Mouse (Mus musculus) forebrain, postnatal 0 days (tissue): ENCODE data around the gene Ppia. TPM values are rescaled to one million over a fixed set of nuclear protein-coding genes. Genes with fewer than 3 reads are reported as not detected.
A peak's percentile ranks its signal among the peaks of the same experiment; 100 is the strongest.

Source experiments
- ATAC-seq: fragments of 200-750 bp; cut with Nextera tagmentation; 2 replicates; pipeline ENCODE4 v1.8.0; 2017; ENCODE audit warnings: mild to moderate bottlenecking, moderate library complexity
- DNase-seq: peaks from one replicate; pipeline ENCODE4 v3.0.0-alpha.2; 2015
- H3K27ac ChIP-seq: fragments of 300-500 bp; sonication (generic); 2 replicates; pipeline ENCODE4 v1.5.1; 2014; ENCODE audit warnings: low read depth, mild to moderate bottlenecking, antibody characterized with exemption, low read length, moderate library complexity, mixed read lengths
- H3K27me3 ChIP-seq: fragments of 300-500 bp; sonication (generic); 2 replicates; pipeline ENCODE4 v1.6.1; 2014; ENCODE audit warnings: mild to moderate bottlenecking, low read length, mixed read lengths; ENCODE audit not compliant: insufficient read depth
- H3K36me3 ChIP-seq: fragments of 300-500 bp; sonication (generic); 2 replicates; pipeline ENCODE4 v1.6.1; 2014; ENCODE audit warnings: mild to moderate bottlenecking, moderate library complexity; ENCODE audit not compliant: insufficient read depth
- H3K4me1 ChIP-seq: fragments of 300-500 bp; sonication (generic); 2 replicates; pipeline ENCODE4 v1.6.1; 2014; ENCODE audit warnings: antibody characterized with exemption; ENCODE audit not compliant: insufficient read depth
- H3K4me2 ChIP-seq: fragments of 300-500 bp; sonication (generic); 2 replicates; pipeline ENCODE4 v1.6.1; 2014; ENCODE audit warnings: low read depth, mild to moderate bottlenecking, moderate library complexity
- H3K4me3 ChIP-seq: fragments of 300-500 bp; sonication (generic); 2 replicates; pipeline ENCODE4 v1.5.1; 2014; ENCODE audit warnings: low read depth, low read length, mixed read lengths
- H3K9ac ChIP-seq: fragments of 300-500 bp; sonication (generic); 2 replicates; pipeline ENCODE4 v1.6.1; 2014; ENCODE audit warnings: mild to moderate bottlenecking
- H3K9me3 ChIP-seq: fragments of 300-500 bp; sonication (generic); 2 replicates; pipeline ENCODE4 v1.6.1; 2016; ENCODE audit warnings: low read length
- CTCF ChIP-seq: sonication (generic); IDR thresholded peaks from 2 replicates; pipeline ENCODE4 v1.5.1; 2016; ENCODE audit warnings: antibody characterized with exemption, control low read depth, low read depth
- WGBS: fragments of 180-500 bp; shearing (Covaris S2); extraction: QIAGEN DNeasy Blood & Tissue Kit; methylation state at CpG from one replicate; pipeline ENCODE4 v1.1.7; 2014; 5-methylcytosine and 5-hydroxymethylcytosine counted together
- polyA plus RNA-seq: library from polyadenylated mRNA; unstranded; fragments of >200 nt; fragmentation: Nextera tagmentation; extraction: Ambion mirVana; gene quantifications from 2 replicates; pipeline ENCODE4 v1.2.1, GENCODE M21; 2015
- total RNA-seq: library from RNA; depleted of rRNA; stranded (reverse); fragments of >200 nt; gene quantifications from 2 replicates; pipeline ENCODE4 v1.2.3, GENCODE M21; 2014

Ppia gene
- total and polyA plus RNA-seq, 2 experiments from 2014 or later: 3,025 to 5,423 TPM

GRCm38 (mm10) chr11:6440171-6440570, 24.9 kb downstream of the Ppia start:
- peaks cover 15% of the 10 kb centered on the region for H3K36me3 ChIP-seq
- H3K4me3 ChIP-seq: no peak overlapping the region
- no peak overlapping the region for H3K4me2 ChIP-seq
- H3K9me3 ChIP-seq: no peaks in the 10 kb centered on the region
- WGBS: 95% methylated on average over 4 of the region's 4 CpGs
- TF ChIP-seq CTCF: no peak
- H3K4me1 ChIP-seq: peaks cover 8% of the 10 kb centered on the region; the same call in 1 of the 2 replicates
- DNase-seq (no peak), ATAC-seq (no peak)
- no peaks in the 10 kb centered on the region for H3K27me3 ChIP-seq
- no peak overlapping the region for H3K9ac ChIP-seq
- no peak overlapping the region for H3K27ac ChIP-seq

- peaks cover 6% of the 10 kb centered on the region; the same call in 1 of the 2 replicates for H3K36me3 ChIP-seq
- no peak for TF ChIP-seq CTCF
- H3K9me3 ChIP-seq: no peaks in the 10 kb centered on the region
- H3K4me2 ChIP-seq: no peak overlapping the region
- H3K27ac ChIP-seq: no peak overlapping the region
- no peak overlapping the region for H3K9ac ChIP-seq
- 97% methylated on average over 4 of the region's 4 CpGs for WGBS
- DNase-seq: no peak
- peaks cover 8% of the 10 kb centered on the region; the same call in 1 of the 2 replicates for H3K4me1 ChIP-seq
- no peak overlapping the region for H3K4me3 ChIP-seq
- ATAC-seq: no peak
- no peaks in the 10 kb centered on the region for H3K27me3 ChIP-seq
Observed at GRCm38 (mm10) chr11:6442566-6442965, 27.3 kb downstream of the Ppia start.

GRCm38 (mm10) chr11:6443102-6443501, 27.9 kb downstream of the Ppia start:
- WGBS: 41% methylated on average over 4 of the region's 4 CpGs
- ATAC-seq (no peak), DNase-seq (no peak)
- Histone ChIP-seq H3K4me3 (peak overlapping the region; percentile 75), H3K4me2 (peak overlapping the region; percentile 62), H3K27ac (no peak overlapping the region), H3K4me1 (peaks cover 8% of the 10 kb centered on the region; the same call in 1 of the 2 replicates), H3K27me3 (no peaks in the 10 kb centered on the region), H3K36me3 (0 out of 2 replicates have a peak, but pooled peaks cover under 1% of the 10 kb centered on the region), H3K9ac (peak overlapping the region; percentile 70), H3K9me3 (no peaks in the 10 kb centered on the region)
- no peak for TF ChIP-seq CTCF

- Histone ChIP-seq H3K36me3 (no peaks in the 10 kb centered on the region), H3K4me1 (peaks cover 8% of the 10 kb centered on the region; the same call in 1 of the 2 replicates), H3K4me3 (peak overlapping the region; percentile 75), H3K9me3 (no peaks in the 10 kb centered on the region), H3K27me3 (no peaks in the 10 kb centered on the region), H3K9ac (peak overlapping the region; percentile 70), H3K4me2 (peak overlapping the region; percentile 62), H3K27ac (peak overlapping the region; percentile 90)
- under 1% methylated on average over 10 of the region's 10 CpGs for WGBS
- TF ChIP-seq CTCF: no peak
- ATAC-seq (no peak), DNase-seq (no peak)
Observed at GRCm38 (mm10) chr11:6443727-6444076, 28.5 kb downstream of the Ppia start.

- under 1% methylated on average over 69 of the region's 80 CpGs for WGBS
- ATAC-seq (peak; percentile 99), DNase-seq (peak; percentile 100)
- peak; percentile 58 for TF ChIP-seq CTCF
- H3K27ac ChIP-seq: peak within 1 kb of the TSS; percentile 90
- H3K4me3 ChIP-seq: peak within 1 kb of the TSS; percentile 75
- H3K4me2 ChIP-seq: peak within 1 kb of the TSS; percentile 62
- no peaks in the 10 kb centered on the region for H3K9me3 ChIP-seq
- no peaks in the 10 kb centered on the region for H3K27me3 ChIP-seq
- H3K9ac ChIP-seq: peak within 1 kb of the TSS; percentile 70
- H3K36me3 ChIP-seq: no peaks in the 10 kb centered on the region
- H3K4me1 ChIP-seq: peaks cover 8% of the 10 kb centered on the region; the same call in 1 of the 2 replicates
Observed at GRCm38 (mm10) chr11:6444077-6444853, 29.0 kb downstream of the Ppia start, which contains the start of gene H2afv. Gene H2afv (minus strand): TSS chr11:6444443.

GRCm38 (mm10) chr11:6445441-6445840, 30.2 kb downstream of the Ppia start:
- no peak for TF ChIP-seq CTCF

GRCm38 (mm10) chr11:6445951-6446350, 30.7 kb downstream of the Ppia start:
- ATAC-seq: no peak
- TF ChIP-seq CTCF: no peak

More at GRCm38 (mm10) chr11:6445441-6445840, 30.2 kb downstream of the Ppia start:
- Histone ChIP-seq H3K4me2 (no peak overlapping the region), H3K4me3 (no peak overlapping the region), H3K4me1 (peaks cover 8% of the 10 kb centered on the region; the same call in 1 of the 2 replicates), H3K9me3 (no peaks in the 10 kb centered on the region), H3K9ac (no peak overlapping the region), H3K27ac (no peak overlapping the region), H3K27me3 (no peaks in the 10 kb centered on the region), H3K36me3 (no peaks in the 10 kb centered on the region)
- DNase-seq (no peak), ATAC-seq (no peak)
- WGBS: 80% methylated on average over 4 of the region's 4 CpGs

More at GRCm38 (mm10) chr11:6445951-6446350, 30.7 kb downstream of the Ppia start:
- Histone ChIP-seq H3K4me1 (peaks cover 8% of the 10 kb centered on the region; the same call in 1 of the 2 replicates), H3K27ac (no peak overlapping the region), H3K4me3 (no peak overlapping the region), H3K9me3 (no peaks in the 10 kb centered on the region), H3K9ac (no peak overlapping the region), H3K36me3 (no peaks in the 10 kb centered on the region), H3K4me2 (no peak overlapping the region), H3K27me3 (no peaks in the 10 kb centered on the region)
- 94% methylated on average over 7 of the region's 7 CpGs for WGBS
- no peak for DNase-seq
